7 mouse cellular contexts compared by ENCODE assay signal in the genomic region with DNA sequence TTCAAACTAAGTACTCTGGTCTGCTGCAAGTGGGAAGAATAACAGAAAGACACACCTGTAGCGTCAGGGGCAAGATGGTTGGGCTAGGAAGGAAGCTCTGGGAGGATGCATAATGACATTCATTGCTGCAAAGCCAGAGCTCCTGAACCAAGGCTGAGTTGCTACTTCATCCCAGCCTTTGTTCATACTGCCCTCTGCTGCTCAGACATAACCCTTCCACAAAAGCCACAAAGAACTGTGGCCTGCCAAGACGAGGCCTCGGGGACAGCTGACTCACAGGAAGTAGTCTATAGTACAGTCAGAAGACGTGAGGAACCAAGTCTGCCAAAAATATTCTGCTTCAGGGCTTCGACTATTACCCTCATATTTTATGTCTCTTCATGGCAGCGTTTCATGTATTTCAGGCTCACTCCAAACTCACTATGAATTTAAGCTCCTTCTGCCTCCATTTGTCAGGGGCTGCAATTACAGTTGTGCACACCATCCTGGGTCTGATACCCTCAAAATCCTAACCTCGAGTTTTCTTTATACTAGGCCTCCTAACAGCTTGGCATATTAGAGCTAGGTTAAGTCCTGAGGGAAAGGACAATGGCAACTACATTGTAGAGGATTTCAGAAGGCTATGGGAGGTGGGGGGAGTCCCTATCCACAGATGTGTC. TPM values are rescaled to one million over a fixed set of nuclear protein-coding genes. Genes with fewer than 3 reads are reported as not detected.
DNase-seq lines count a peak whose midpoint lies in the region; ATAC-seq lines count a peak whose summit lies in the region.

No protein-coding gene starts in this region.

- H3K4me3 ChIP-seq in embryonic facial prominence, embryonic 15.5 days (replicated peaks) = no peak overlapping the region
- no peak overlapping the region for H3K4me3 ChIP-seq in limb, embryonic 12.5 days (replicated peaks)
- H3K4me3 ChIP-seq in midbrain, embryonic 15.5 days = no peak overlapping the region

- H3K4me1 ChIP-seq in embryonic facial prominence, embryonic 15.5 days = peaks cover 8% of the 10 kb centered on the region; the same call in 1 of the 2 replicates
- no peaks in the 10 kb centered on the region for H3K4me1 ChIP-seq in limb, embryonic 12.5 days (replicated peaks)
- H3K4me1 ChIP-seq in midbrain, embryonic 15.5 days = no peaks in the 10 kb centered on the region

- peak; percentile 85 for DNase-seq in adrenal gland, postnatal 14 days
- peak; percentile 85 for DNase-seq in heart, adult 8-10 months (ENCODE audit: low spot score)
- peak; percentile 74 to 82 for DNase-seq in kidney, adult 8-10 months
- peak; percentile 34 to 47 for DNase-seq in spleen, adult 18-20 months

- H3K27me3 ChIP-seq in embryonic facial prominence, embryonic 15.5 days = no peaks in the 10 kb centered on the region
- no peaks in the 10 kb centered on the region for H3K27me3 ChIP-seq in limb, embryonic 12.5 days
- H3K27me3 ChIP-seq in midbrain, embryonic 15.5 days (replicated peaks) = no peaks in the 10 kb centered on the region

- 0 out of 2 replicates have a peak overlapping the region, but pooled peaks have one; percentile 12 for H3K4me2 ChIP-seq in embryonic facial prominence, embryonic 15.5 days (replicated peaks)
- no peak overlapping the region for H3K4me2 ChIP-seq in limb, embryonic 12.5 days
- H3K4me2 ChIP-seq in midbrain, embryonic 15.5 days = no peak overlapping the region

- peak overlapping the region; percentile 68; the same call in 1 of the 2 replicates for H3K27ac ChIP-seq in embryonic facial prominence, embryonic 15.5 days (replicated peaks)
- no peak overlapping the region for H3K27ac ChIP-seq in limb, embryonic 12.5 days
- no peak overlapping the region for H3K27ac ChIP-seq in midbrain, embryonic 15.5 days

- ATAC-seq in embryonic facial prominence, embryonic 15.5 days (ENCODE audit: insufficient number of reproducible peaks, low FRiP score, low TSS enrichment, low read depth) = peak; percentile 85
- peak; percentile 68 for ATAC-seq in limb, embryonic 12.5 days (ENCODE audit: insufficient number of reproducible peaks, insufficient read depth, low FRiP score, low TSS enrichment, low read depth)
- ATAC-seq in midbrain, embryonic 15.5 days (replicated peaks) = 0 out of 2 replicates have a peak, but pooled peaks have one; percentile 45

- H3K36me3 ChIP-seq in embryonic facial prominence, embryonic 15.5 days = no peaks in the 10 kb centered on the region; the same call in 1 of the 2 replicates
- H3K36me3 ChIP-seq in limb, embryonic 12.5 days = peaks cover 5% of the 10 kb centered on the region; the same call in 1 of the 2 replicates
- H3K36me3 ChIP-seq in midbrain, embryonic 15.5 days (replicated peaks) = 0 out of 2 replicates have a peak, but pooled peaks cover 3% of the 10 kb centered on the region

- no peak overlapping the region for H3K9ac ChIP-seq in embryonic facial prominence, embryonic 15.5 days
- no peak overlapping the region for H3K9ac ChIP-seq in limb, embryonic 12.5 days (replicated peaks)
- H3K9ac ChIP-seq in midbrain, embryonic 15.5 days = no peak overlapping the region

- H3K9me3 ChIP-seq in embryonic facial prominence, embryonic 15.5 days (replicated peaks) = no peaks in the 10 kb centered on the region
- no peaks in the 10 kb centered on the region for H3K9me3 ChIP-seq in limb, embryonic 12.5 days
- no peaks in the 10 kb centered on the region for H3K9me3 ChIP-seq in midbrain, embryonic 15.5 days

- WGBS in embryonic facial prominence, embryonic 15.5 days = 10% methylated on average over 7 of the region's 7 CpGs
- 26% methylated on average over 7 of the region's 7 CpGs for WGBS in limb, embryonic 12.5 days
- WGBS in midbrain, embryonic 15.5 days = 35% methylated on average over 7 of the region's 7 CpGs

RNA-seq across cellular contexts. Expression of a gene that starts 25.9 kb away (rescaled TPM):
- 18.5 and 22.0 TPM in 2 replicates for total RNA-seq in adrenal gland, postnatal 14 days (2021)
- polyA plus RNA-seq in embryonic facial prominence, embryonic 15.5 days (2015; fragmentation: Nextera tagmentation; extraction: Ambion mirVana) = 89.0 and 90.2 TPM in 2 replicates
- 10 to 100 TPM; 18.9 to 24.8 (median 23.2) TPM for total RNA-seq in heart, adult 8-10 months (2022)
- 111 and 112 TPM in 2 replicates for polyA plus RNA-seq in limb, embryonic 12.5 days (2016; fragmentation: Nextera tagmentation; extraction: Ambion mirVana)
- 9.4 TPM in 2 replicates for polyA plus RNA-seq in midbrain, embryonic 15.5 days (2015; fragmentation: Nextera tagmentation; extraction: Ambion mirVana)

RNA-seq across cellular contexts. Expression of a gene that starts 38.3 kb away (rescaled TPM):
- 53.9 and 67.1 TPM in 2 replicates for total RNA-seq in adrenal gland, postnatal 14 days (2021)
- polyA plus RNA-seq in embryonic facial prominence, embryonic 15.5 days (2015; fragmentation: Nextera tagmentation; extraction: Ambion mirVana) = 68.4 and 70.9 TPM in 2 replicates
- 10 to 100 TPM; 42.8 to 53.0 (median 45.1) TPM for total RNA-seq in heart, adult 8-10 months (2022)
- polyA plus RNA-seq in limb, embryonic 12.5 days (2016; fragmentation: Nextera tagmentation; extraction: Ambion mirVana) = 67.8 and 69.0 TPM in 2 replicates
- 58.2 and 63.2 TPM in 2 replicates for polyA plus RNA-seq in midbrain, embryonic 15.5 days (2015; fragmentation: Nextera tagmentation; extraction: Ambion mirVana)
